Mouse (Mus musculus) intestine, embryonic 15.5 days (tissue): Measurements from ENCODE around the gene Asah2. TPM values are rescaled to one million over a fixed set of nuclear protein-coding genes. Genes with fewer than 3 reads are reported as not detected.

ENCODE experiments used
- ATAC-seq: fragments of 200-750 bp; cut with Nextera tagmentation; 2 replicates; pipeline ENCODE4 v1.8.0; 2017; ENCODE audit warnings: moderate TSS enrichment, moderate library complexity
- H3K27ac ChIP-seq: fragments of 300-500 bp; sonication (generic); 2 replicates; pipeline ENCODE4 v1.5.1; 2015; ENCODE audit warnings: mild to moderate bottlenecking, inconsistent platforms
- H3K27me3 ChIP-seq: fragments of 300-500 bp; sonication (generic); replicated peaks from 2 replicates; pipeline ENCODE4 v1.6.1; 2015; ENCODE audit warnings: inconsistent platforms
- H3K36me3 ChIP-seq: fragments of 300-500 bp; sonication (generic); 2 replicates; pipeline ENCODE4 v1.6.1; 2015; ENCODE audit warnings: inconsistent platforms
- H3K4me1 ChIP-seq: fragments of 300-500 bp; sonication (generic); replicated peaks from 2 replicates; pipeline ENCODE4 v1.6.1; 2015; ENCODE audit warnings: inconsistent platforms
- H3K4me2 ChIP-seq: fragments of 300-500 bp; sonication (generic); replicated peaks from 2 replicates; pipeline ENCODE4 v1.6.1; 2015; ENCODE audit warnings: mild to moderate bottlenecking, inconsistent platforms
- H3K4me3 ChIP-seq: fragments of 300-500 bp; sonication (generic); replicated peaks from 2 replicates; pipeline ENCODE4 v1.5.1; 2015; ENCODE audit warnings: inconsistent platforms
- H3K9ac ChIP-seq: fragments of 300-500 bp; sonication (generic); 2 replicates; pipeline ENCODE4 v1.6.1; 2015; ENCODE audit warnings: inconsistent platforms
- H3K9me3 ChIP-seq: fragments of 300-500 bp; sonication (generic); 2 replicates; pipeline ENCODE4 v1.6.1; 2016; ENCODE audit warnings: inconsistent platforms
- WGBS: fragments of 180-500 bp; shearing (Covaris S2); methylation state at CpG from one replicate; pipeline ENCODE4 v1.1.7; 2015; 5-methylcytosine and 5-hydroxymethylcytosine counted together
- polyA plus RNA-seq: library from polyadenylated mRNA; unstranded; fragments of >200 nt; fragmentation: Nextera tagmentation; extraction: Ambion mirVana; gene quantifications from 2 replicates; pipeline ENCODE4 v1.2.1, GENCODE M21; 2015

The Asah2 gene
- polyA plus RNA-seq, 1 experiment from 2014 or later = 2.8 TPM

- H3K27ac ChIP-seq = no peak overlapping the region
- no peak for ATAC-seq
Observed at GRCm38 (mm10) chr19:31960434-31960833, 147.6 kb downstream of the Asah2 start.

GRCm38 (mm10) chr19:31956359-31956758, 151.7 kb downstream of the Asah2 start:
- H3K4me2 ChIP-seq = no peak overlapping the region
- ATAC-seq = peak; percentile 41; the same call in 1 of the 2 replicates
- H3K27me3 ChIP-seq = no peaks in the 10 kb centered on the region
- H3K27ac ChIP-seq = no peak overlapping the region
- no peaks in the 10 kb centered on the region for H3K4me1 ChIP-seq
- no peak overlapping the region for H3K4me3 ChIP-seq
- H3K9ac ChIP-seq = no peak overlapping the region
- H3K9me3 ChIP-seq = no peaks in the 10 kb centered on the region
- 69% methylated on average over 2 of the region's 2 CpGs for WGBS
- no peaks in the 10 kb centered on the region for H3K36me3 ChIP-seq

More at GRCm38 (mm10) chr19:31960434-31960833, 147.6 kb downstream of the Asah2 start:
- no peaks in the 10 kb centered on the region for H3K4me1 ChIP-seq
- no peaks in the 10 kb centered on the region for H3K9me3 ChIP-seq
- no peak overlapping the region for H3K9ac ChIP-seq
- H3K4me2 ChIP-seq = no peak overlapping the region
- H3K4me3 ChIP-seq = no peak overlapping the region
- H3K27me3 ChIP-seq = no peaks in the 10 kb centered on the region
- WGBS = 92% methylated on average over 2 of the region's 2 CpGs
- H3K36me3 ChIP-seq = no peaks in the 10 kb centered on the region

GRCm38 (mm10) chr19:31954696-31955095, 153.3 kb downstream of the Asah2 start:
- no peak overlapping the region for H3K4me3 ChIP-seq
- H3K36me3 ChIP-seq = no peaks in the 10 kb centered on the region
- H3K27me3 ChIP-seq = no peaks in the 10 kb centered on the region
- peak; percentile 94 for ATAC-seq
- H3K9ac ChIP-seq = no peak overlapping the region
- H3K27ac ChIP-seq = no peak overlapping the region
- H3K9me3 ChIP-seq = no peaks in the 10 kb centered on the region
- WGBS = 71% methylated on average over 4 of the region's 4 CpGs
- H3K4me2 ChIP-seq = no peak overlapping the region
- no peaks in the 10 kb centered on the region for H3K4me1 ChIP-seq

- Histone ChIP-seq H3K36me3 (no peaks in the 10 kb centered on the region), H3K4me3 (no peak overlapping the region), H3K27me3 (no peaks in the 10 kb centered on the region), H3K4me1 (no peaks in the 10 kb centered on the region), H3K27ac (no peak overlapping the region), H3K9me3 (no peaks in the 10 kb centered on the region), H3K4me2 (no peak overlapping the region), H3K9ac (no peak overlapping the region)
- WGBS = 89% methylated on average over 4 of the region's 4 CpGs
- peak; percentile 59; the same call in 1 of the 2 replicates for ATAC-seq
Observed at GRCm38 (mm10) chr19:31954267-31954666, 153.7 kb downstream of the Asah2 start.

GRCm38 (mm10) chr19:31953799-31954198, 154.2 kb downstream of the Asah2 start:
- WGBS = 84% methylated on average over 2 of the region's 2 CpGs
- Histone ChIP-seq H3K9me3 (no peaks in the 10 kb centered on the region), H3K27ac (no peak overlapping the region), H3K4me1 (no peaks in the 10 kb centered on the region), H3K9ac (no peak overlapping the region), H3K36me3 (no peaks in the 10 kb centered on the region), H3K27me3 (no peaks in the 10 kb centered on the region), H3K4me2 (no peak overlapping the region), H3K4me3 (no peak overlapping the region)
- ATAC-seq = no peak

GRCm38 (mm10) chr19:31950793-31951489, 157.1 kb downstream of the Asah2 start:
- no peak for ATAC-seq
- Histone ChIP-seq H3K4me1 (no peaks in the 10 kb centered on the region), H3K4me2 (no peak overlapping the region), H3K36me3 (no peaks in the 10 kb centered on the region), H3K27ac (no peak overlapping the region), H3K27me3 (no peaks in the 10 kb centered on the region), H3K9ac (no peak overlapping the region), H3K4me3 (no peak overlapping the region), H3K9me3 (no peaks in the 10 kb centered on the region)
- 78% methylated on average over 7 of the region's 7 CpGs for WGBS

Other genes with a start within 250 kb of the Asah2 start
- 8.9 and 11.1 TPM in 2 replicates for gene A1cf, start 239.4 kb downstream of the Asah2 start, polyA plus RNA-seq